In genomic region chr17:91451711-91452110, GRCm38 (mm10) we compare ENCODE assay signal across 13 mouse cellular contexts.
DNase-seq lines count a peak whose midpoint lies in the region; ATAC-seq and TF ChIP-seq lines count a peak whose summit lies in the region.
"Had no signal": no experiment of that assay in that cellular context is flagged by ENCODE, and none has a peak within 500 bp of the region (broad histone marks: within the 10 kb centered on the region; RNA-seq: fewer than 3 reads in every experiment).

No protein-coding gene starts in this region.

- H3K4me1 ChIP-seq in forebrain, postnatal 0 days (ENCODE audit: insufficient read depth), result no peaks in the 10 kb centered on the region
- no peaks in the 10 kb centered on the region for H3K4me1 ChIP-seq in forebrain, embryonic 15.5 days
- H3K4me1 ChIP-seq: lung, embryonic 15.5 days; midbrain, embryonic 12.5 days had no signal

- H3K9me3 ChIP-seq in forebrain, postnatal 0 days (ENCODE audit: low read length), result no peaks in the 10 kb centered on the region
- H3K9me3 ChIP-seq in forebrain, embryonic 15.5 days, result no peaks in the 10 kb centered on the region
- H3K9me3 ChIP-seq: G1E; lung, embryonic 15.5 days; midbrain, embryonic 12.5 days had no signal

- H3K4me3 ChIP-seq in forebrain, postnatal 0 days (ENCODE audit: low read depth, low read length), result no peak overlapping the region
- no peak overlapping the region for H3K4me3 ChIP-seq in forebrain, embryonic 15.5 days
- H3K4me3 ChIP-seq: lung, embryonic 15.5 days; midbrain, embryonic 12.5 days had no signal

- no peak overlapping the region for H3K9ac ChIP-seq in forebrain, postnatal 0 days
- H3K9ac ChIP-seq in forebrain, embryonic 15.5 days (replicated peaks), result no peak overlapping the region
- H3K9ac ChIP-seq: lung, embryonic 15.5 days; midbrain, embryonic 12.5 days had no signal

- H3K36me3 ChIP-seq in forebrain, postnatal 0 days (ENCODE audit: insufficient read depth), result no peaks in the 10 kb centered on the region
- H3K36me3 ChIP-seq in forebrain, embryonic 15.5 days, result no peaks in the 10 kb centered on the region
- H3K36me3 ChIP-seq: G1E; lung, embryonic 15.5 days; midbrain, embryonic 12.5 days had no signal

- no peak overlapping the region for H3K27ac ChIP-seq in forebrain, postnatal 0 days (ENCODE audit: low read depth, low read length)
- no peak overlapping the region for H3K27ac ChIP-seq in forebrain, embryonic 15.5 days (replicated peaks)
- H3K27ac ChIP-seq: lung, embryonic 15.5 days; midbrain, embryonic 12.5 days had no signal

- peak; percentile 57 for DNase-seq in forebrain, postnatal 0 days
- DNase-seq in brain, adult 2 months (ENCODE audit: low read depth, low spot score), result peak; percentile 59
- peak; percentile 8 to 21 for DNase-seq in frontal cortex, postnatal 14 days (ENCODE audit: low spot score in 2 of 2)
- peak; percentile 31 to 35 for DNase-seq in left cerebral cortex, adult 9 months (ENCODE audit: low spot score in 2 of 2)
- no peak for DNase-seq in urinary bladder, adult 18-20 months (ENCODE audit: low spot score in 2 of 2)
- DNase-seq in yolk sac, embryonic 10.5 days (ENCODE audit: low spot score), result no peak
- no peak for DNase-seq in adrenal gland, adult (ENCODE audit: inconsistent age in 2 of 2, low spot score in 1 of 2)
- DNase-seq: kidney, adult 18-20 months; thymus, adult 2 months had no signal

- peak; percentile 80 for ATAC-seq in forebrain, postnatal 0 days
- ATAC-seq in forebrain, embryonic 15.5 days (replicated peaks), result no peak

- H3K27me3 ChIP-seq in forebrain, postnatal 0 days (ENCODE audit: insufficient read depth, low read length), result no peaks in the 10 kb centered on the region
- no peaks in the 10 kb centered on the region for H3K27me3 ChIP-seq in forebrain, embryonic 15.5 days
- H3K27me3 ChIP-seq: lung, embryonic 15.5 days; midbrain, embryonic 12.5 days had no signal

- TF ChIP-seq CTCF in forebrain, postnatal 0 days (IDR thresholded peaks at IDR 0.05; ENCODE audit: low read depth), result no peak

- H3K4me2 ChIP-seq in forebrain, postnatal 0 days (ENCODE audit: low read depth), result no peak overlapping the region
- no peak overlapping the region for H3K4me2 ChIP-seq in forebrain, embryonic 15.5 days (replicated peaks)
- H3K4me2 ChIP-seq: lung, embryonic 15.5 days; midbrain, embryonic 12.5 days had no signal

Comparison
In these comparisons a context has a peak if more than half of its experiments do, and no peak if none do; other contexts are left out.
1. DNase-seq: peak in forebrain, postnatal 0 days (single experiment), brain, adult 2 months (single experiment), frontal cortex, postnatal 14 days (2 of 2) and left cerebral cortex, adult 9 months (2 of 2); none in urinary bladder, adult 18-20 months (0 of 2), yolk sac, embryonic 10.5 days (single experiment) and adrenal gland, adult (0 of 2).